Mouse (Mus musculus): ENCODE data around the gene Fbxo47. TPM values are rescaled to one million over a fixed set of nuclear protein-coding genes. Genes with fewer than 3 reads are reported as not detected.
A peak's percentile ranks its signal among the peaks of the same experiment; 100 is the strongest.
"Not testable (repeated sequence)": the region's sequence is repeated elsewhere in the genome, so short reads cannot be mapped to it uniquely, and the experiment has no call there.

The Fbxo47 gene
- polyA plus RNA-seq, 1 experiment from 2014 or later = 0.64 TPM

GRCm38 (mm10) chr11:97838779-97839440, 45.0 kb downstream of the Fbxo47 start:
- Histone ChIP-seq H3K9me3 (no peaks in the 10 kb centered on the region), H3K4me3 (no peak overlapping the region), H3K4me1 (peaks cover 31% of the 10 kb centered on the region), H3K27ac (peak overlapping the region; percentile 4; the same call in 1 of the 2 replicates), H3K36me3 (replicated peaks) (peaks cover 49% of the 10 kb centered on the region), H3K27me3 (ENCODE audit: poor library complexity, severe bottlenecking) (no peaks in the 10 kb centered on the region)
- 45% methylated on average over 10 of the region's 10 CpGs for WGBS
- DNase-seq (ENCODE audit: extremely low spot score, low spot score) = no peak

GRCm38 (mm10) chr11:97837641-97838149, 46.3 kb downstream of the Fbxo47 start:
- peaks cover 58% of the 10 kb centered on the region for H3K36me3 ChIP-seq (replicated peaks)
- no peaks in the 10 kb centered on the region for H3K9me3 ChIP-seq
- H3K27me3 ChIP-seq (ENCODE audit: poor library complexity, severe bottlenecking) = no peaks in the 10 kb centered on the region
- H3K4me1 ChIP-seq = peaks cover 31% of the 10 kb centered on the region
- DNase-seq (ENCODE audit: extremely low spot score, low spot score) = no peak
- H3K4me3 ChIP-seq = no peak overlapping the region
- 85% methylated on average over 7 of the region's 7 CpGs for WGBS
- no peak overlapping the region for H3K27ac ChIP-seq

DNA sequence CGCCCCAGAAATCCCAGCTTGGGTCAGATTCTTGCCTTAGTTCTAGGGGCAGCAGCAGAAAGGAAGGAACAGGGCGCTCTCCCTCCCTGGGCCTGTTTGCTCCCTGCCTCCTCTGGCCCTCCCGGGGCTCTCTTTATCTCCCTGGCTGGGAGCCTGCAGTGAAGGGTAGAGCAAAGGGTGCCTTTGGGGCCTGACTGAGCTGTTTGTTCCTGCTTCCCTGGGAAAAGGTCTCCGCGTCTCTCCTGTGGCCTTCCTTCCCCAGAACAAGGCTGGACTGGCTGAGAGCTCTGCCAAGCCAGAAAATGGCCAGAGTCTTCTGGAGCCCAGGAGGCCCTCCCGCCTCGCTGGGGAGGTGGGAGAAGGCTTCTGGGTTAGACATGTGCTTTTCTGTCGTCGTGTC, 46.9 kb downstream of the Fbxo47 start:
- H3K27ac ChIP-seq; H3K9me3 ChIP-seq; H3K4me3 ChIP-seq; H3K27me3 ChIP-seq (ENCODE audit: poor library complexity, severe bottlenecking); DNase-seq (ENCODE audit: extremely low spot score, low spot score): not testable (repeated sequence)
- Histone ChIP-seq H3K36me3 (replicated peaks) (peaks cover 64% of the 10 kb centered on the region), H3K4me1 (peaks cover 26% of the 10 kb centered on the region)
- 75% methylated on average over 9 of the region's 9 CpGs for WGBS

GRCm38 (mm10) chr11:97836541-97836940, 47.4 kb downstream of the Fbxo47 start:
- no peak overlapping the region for H3K4me3 ChIP-seq
- H3K27me3 ChIP-seq (ENCODE audit: poor library complexity, severe bottlenecking) = no peaks in the 10 kb centered on the region
- 57% methylated on average over 8 of the region's 8 CpGs for WGBS
- DNase-seq (ENCODE audit: extremely low spot score, low spot score) = no peak
- peaks cover 69% of the 10 kb centered on the region for H3K36me3 ChIP-seq (replicated peaks)
- no peak overlapping the region for H3K27ac ChIP-seq
- no peaks in the 10 kb centered on the region for H3K9me3 ChIP-seq
- H3K4me1 ChIP-seq = peaks cover 21% of the 10 kb centered on the region

DNA sequence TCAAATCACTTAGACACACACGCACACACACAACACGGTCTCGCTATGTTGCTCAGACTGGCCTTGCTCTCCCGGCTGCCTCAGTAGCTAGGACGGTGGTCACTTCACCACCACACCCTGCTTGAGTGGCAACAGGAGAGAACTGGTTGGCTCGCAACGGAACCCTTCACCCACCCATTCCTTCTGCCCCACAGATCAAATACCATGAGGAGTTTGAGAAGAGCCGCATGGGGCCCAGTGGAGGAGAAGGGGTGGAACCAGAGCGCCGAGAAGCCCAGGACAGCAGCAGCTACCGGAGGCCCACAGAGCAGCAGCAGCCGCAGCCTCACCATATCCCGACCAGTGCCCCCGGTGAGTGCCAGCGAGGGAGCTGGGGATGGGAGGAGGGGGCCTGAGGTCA, 50.6 kb downstream of the Fbxo47 start:
- no peak for DNase-seq (ENCODE audit: extremely low spot score, low spot score)
- peaks cover 93% of the 10 kb centered on the region for H3K36me3 ChIP-seq (replicated peaks)
- 78% methylated on average over 15 of the region's 15 CpGs for WGBS

GRCm38 (mm10) chr11:97832001-97832400, 52.0 kb downstream of the Fbxo47 start:
- 86% methylated on average over 11 of the region's 11 CpGs for WGBS
- Histone ChIP-seq H3K27ac (no peak overlapping the region; the same call in 1 of the 2 replicates), H3K4me1 (no peaks in the 10 kb centered on the region), H3K36me3 (replicated peaks) (peaks cover 93% of the 10 kb centered on the region), H3K27me3 (ENCODE audit: poor library complexity, severe bottlenecking) (no peaks in the 10 kb centered on the region), H3K9me3 (no peaks in the 10 kb centered on the region), H3K4me3 (no peak overlapping the region)
- no peak for DNase-seq (ENCODE audit: extremely low spot score, low spot score)

More for the DNA sequence above, 50.6 kb downstream of the Fbxo47 start:
- H3K27me3 ChIP-seq (ENCODE audit: poor library complexity, severe bottlenecking) = no peaks in the 10 kb centered on the region
- H3K4me3 ChIP-seq = no peak overlapping the region
- H3K9me3 ChIP-seq = no peaks in the 10 kb centered on the region
- H3K27ac ChIP-seq = no peak overlapping the region
- no peaks in the 10 kb centered on the region for H3K4me1 ChIP-seq

GRCm38 (mm10) chr11:97830501-97830900, 53.5 kb downstream of the Fbxo47 start:
- H3K4me1 ChIP-seq = 0 out of 2 replicates have a peak, but pooled peaks cover 3% of the 10 kb centered on the region
- no peak overlapping the region for H3K4me3 ChIP-seq
- H3K27ac ChIP-seq = no peak overlapping the region
- no peak for DNase-seq (ENCODE audit: extremely low spot score, low spot score)
- H3K9me3 ChIP-seq = no peaks in the 10 kb centered on the region
- no peaks in the 10 kb centered on the region for H3K27me3 ChIP-seq (ENCODE audit: poor library complexity, severe bottlenecking)
- peaks cover 93% of the 10 kb centered on the region for H3K36me3 ChIP-seq (replicated peaks)
- 86% methylated on average over 6 of the region's 6 CpGs for WGBS

- no peak for DNase-seq (ENCODE audit: extremely low spot score, low spot score)
- Histone ChIP-seq H3K36me3 (replicated peaks) (peaks cover 94% of the 10 kb centered on the region), H3K4me3 (no peak overlapping the region), H3K9me3 (no peaks in the 10 kb centered on the region), H3K27me3 (ENCODE audit: poor library complexity, severe bottlenecking) (no peaks in the 10 kb centered on the region), H3K4me1 (0 out of 2 replicates have a peak, but pooled peaks cover 3% of the 10 kb centered on the region), H3K27ac (no peak overlapping the region)
- 91% methylated on average over 12 of the region's 12 CpGs for WGBS
Measured at GRCm38 (mm10) chr11:97829913-97830476, 54.0 kb downstream of the Fbxo47 start.

DNA sequence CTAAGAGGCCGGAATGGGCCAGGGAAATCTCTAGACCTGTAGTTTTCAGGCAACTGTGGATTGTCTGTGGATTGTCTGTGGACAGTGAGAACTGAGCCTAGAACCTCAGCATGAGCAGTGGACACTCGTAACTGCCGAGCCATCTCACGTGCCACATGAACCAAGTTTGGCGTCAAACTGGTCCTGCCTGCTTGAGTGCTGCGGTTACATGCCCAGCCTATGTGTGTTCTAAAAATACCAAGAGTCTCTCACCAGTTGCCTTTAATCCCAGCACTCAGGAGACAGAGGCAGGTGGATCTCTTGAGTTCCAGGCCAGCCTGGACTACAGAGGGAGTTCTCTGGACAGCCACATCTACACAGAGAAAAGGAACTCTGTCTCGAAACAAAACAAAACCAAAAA, 54.6 kb downstream of the Fbxo47 start:
- no peak for DNase-seq (ENCODE audit: extremely low spot score, low spot score)
- H3K36me3 ChIP-seq (replicated peaks) = peaks cover 94% of the 10 kb centered on the region
- no peak overlapping the region for H3K4me3 ChIP-seq
- WGBS = 94% methylated on average over 7 of the region's 7 CpGs
- H3K27ac ChIP-seq = no peak overlapping the region
- 0 out of 2 replicates have a peak, but pooled peaks cover 6% of the 10 kb centered on the region for H3K4me1 ChIP-seq
- no peaks in the 10 kb centered on the region for H3K9me3 ChIP-seq
- H3K27me3 ChIP-seq (ENCODE audit: poor library complexity, severe bottlenecking) = no peaks in the 10 kb centered on the region

DNA sequence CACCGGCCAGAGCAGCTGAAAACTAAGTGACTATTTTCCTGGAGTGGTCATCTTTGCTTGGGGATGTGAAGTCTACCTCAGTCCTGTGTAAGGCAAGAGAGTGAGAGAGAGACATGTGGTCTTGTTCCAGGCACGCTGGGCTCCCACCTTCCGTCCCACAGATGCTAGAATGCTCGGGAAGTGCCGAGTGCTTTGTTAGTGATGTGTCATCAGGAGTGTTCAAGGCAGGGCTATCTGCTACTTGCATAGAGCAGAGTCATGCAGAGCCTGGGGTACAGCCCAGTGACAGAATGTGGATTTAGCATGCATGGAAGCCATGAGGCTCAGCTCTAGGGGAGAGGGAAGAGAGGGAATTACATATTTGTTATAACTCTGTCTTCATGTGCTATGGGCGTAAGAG, 56.3 kb downstream of the Fbxo47 start:
- Histone ChIP-seq H3K36me3 (replicated peaks) (peaks cover 92% of the 10 kb centered on the region), H3K4me1 (peaks cover 13% of the 10 kb centered on the region), H3K27ac (no peak overlapping the region), H3K27me3 (ENCODE audit: poor library complexity, severe bottlenecking) (no peaks in the 10 kb centered on the region), H3K9me3 (no peaks in the 10 kb centered on the region), H3K4me3 (no peak overlapping the region)
- no peak for DNase-seq (ENCODE audit: extremely low spot score, low spot score)
- WGBS = 90% methylated on average over 6 of the region's 6 CpGs

DNA sequence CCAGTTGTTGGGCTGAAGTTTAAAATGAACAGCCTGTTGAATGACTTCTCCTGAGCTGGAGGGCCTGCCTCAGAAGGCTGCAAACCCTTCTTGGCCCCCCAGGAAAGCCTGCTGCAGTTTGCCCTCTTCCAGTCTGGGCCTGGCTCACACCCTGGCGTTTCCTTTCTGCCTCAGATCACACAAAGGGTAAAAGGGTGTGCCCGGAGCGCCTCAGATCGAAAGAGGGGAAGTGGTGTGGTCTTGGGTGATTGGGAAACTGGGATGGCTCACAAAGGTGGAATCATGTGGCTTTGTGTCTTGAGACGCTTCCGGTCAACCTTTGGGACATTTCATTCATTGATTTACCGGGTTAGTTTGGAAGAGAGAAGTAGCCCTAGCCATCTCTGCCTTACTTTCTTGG, 57.5 kb downstream of the Fbxo47 start:
- no peaks in the 10 kb centered on the region for H3K9me3 ChIP-seq
- H3K27ac ChIP-seq = peak overlapping the region; percentile 35; the same call in 1 of the 2 replicates
- H3K4me3 ChIP-seq = no peak overlapping the region
- WGBS = 80% methylated on average over 7 of the region's 7 CpGs
- no peaks in the 10 kb centered on the region for H3K27me3 ChIP-seq (ENCODE audit: poor library complexity, severe bottlenecking)
- H3K4me1 ChIP-seq = peaks cover 18% of the 10 kb centered on the region
- H3K36me3 ChIP-seq (replicated peaks) = peaks cover 88% of the 10 kb centered on the region
- no peak for DNase-seq (ENCODE audit: extremely low spot score, low spot score)

GRCm38 (mm10) chr11:97825971-97826370, 58.0 kb downstream of the Fbxo47 start:
- 93% methylated on average over 9 of the region's 9 CpGs for WGBS
- peaks cover 89% of the 10 kb centered on the region for H3K36me3 ChIP-seq (replicated peaks)
- no peaks in the 10 kb centered on the region for H3K9me3 ChIP-seq
- peak overlapping the region; percentile 35; the same call in 1 of the 2 replicates for H3K27ac ChIP-seq
- H3K4me1 ChIP-seq = peaks cover 22% of the 10 kb centered on the region
- no peak overlapping the region for H3K4me3 ChIP-seq
- no peak for DNase-seq (ENCODE audit: extremely low spot score, low spot score)
- H3K27me3 ChIP-seq (ENCODE audit: poor library complexity, severe bottlenecking) = no peaks in the 10 kb centered on the region

DNA sequence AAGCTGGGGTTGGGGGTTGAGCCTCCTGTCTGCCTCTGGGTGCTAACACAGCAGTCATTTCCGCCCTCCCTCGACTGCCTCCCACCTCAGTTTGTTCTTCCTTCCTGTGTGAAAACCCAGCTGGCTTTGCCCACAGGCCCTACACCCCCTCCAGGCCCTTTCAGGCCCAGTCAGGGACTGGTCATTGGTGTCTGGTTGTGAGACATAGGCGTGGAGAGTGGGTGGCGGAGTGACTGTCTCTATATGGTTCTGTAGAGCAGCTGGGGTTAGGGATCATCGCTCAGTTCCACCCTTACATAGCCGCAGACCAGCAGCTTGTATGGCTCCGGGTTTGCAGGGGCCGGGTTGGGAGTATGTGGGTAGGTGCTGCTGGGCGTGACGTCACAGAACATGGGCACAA, 58.7 kb downstream of the Fbxo47 start:
- Histone ChIP-seq H3K4me3 (no peak overlapping the region), H3K9me3 (no peaks in the 10 kb centered on the region), H3K4me1 (peaks cover 29% of the 10 kb centered on the region), H3K36me3 (replicated peaks) (peaks cover 89% of the 10 kb centered on the region), H3K27me3 (ENCODE audit: poor library complexity, severe bottlenecking) (no peaks in the 10 kb centered on the region), H3K27ac (no peak overlapping the region)
- DNase-seq (ENCODE audit: extremely low spot score, low spot score) = no peak
- WGBS = 90% methylated on average over 10 of the region's 10 CpGs

Data from forebrain, embryonic 10.5 days (tissue).